Mouse (Mus musculus): ENCODE results near the gene Carns1. TPM values are rescaled to one million over a fixed set of nuclear protein-coding genes. Genes with fewer than 3 reads are reported as not detected.

Gene Carns1
- polyA plus RNA-seq, 1 experiment, result 21.4 TPM

DNA sequence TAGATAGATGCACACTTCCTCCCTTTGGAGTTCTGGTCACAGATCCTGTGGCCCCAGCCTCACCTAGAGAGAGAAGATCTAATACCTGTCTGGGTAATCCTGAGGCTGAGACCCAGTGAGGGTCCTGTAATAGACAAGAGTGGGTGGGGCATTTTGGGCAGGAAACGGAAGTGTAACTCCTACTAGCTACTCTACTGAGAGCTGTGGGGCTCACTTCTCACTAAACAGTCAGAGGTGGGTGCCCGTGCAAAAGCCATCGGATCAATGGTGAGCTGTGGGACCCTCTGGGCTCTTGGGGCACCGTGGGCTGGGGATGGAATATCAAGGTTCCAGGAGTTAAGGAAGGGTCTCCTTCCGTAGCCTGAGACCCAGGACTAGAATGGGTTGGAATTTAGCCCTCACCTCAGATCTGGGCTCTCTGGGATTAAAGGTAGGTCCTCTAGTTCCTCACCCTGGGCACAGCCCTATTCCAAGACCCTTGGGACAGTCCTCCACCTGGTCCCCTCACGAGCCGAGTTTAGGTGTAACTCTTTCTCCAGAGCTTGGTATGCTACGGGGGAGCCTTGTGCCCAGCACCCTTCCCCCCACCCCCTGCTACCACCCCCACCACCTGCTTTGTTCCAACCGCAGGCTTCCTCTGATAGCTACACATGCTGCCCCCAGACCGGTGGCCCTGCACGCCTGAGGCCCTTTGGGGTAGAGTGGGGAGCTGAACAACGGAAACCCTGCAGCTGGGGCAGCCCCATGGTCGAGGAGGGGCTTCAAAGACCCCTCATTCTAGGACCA, 20.6 kb downstream of the Carns1 start:
- Histone ChIP-seq H3K4me3 (ENCODE audit: insufficient read depth, low read length) (no peak overlapping the region), H3K27ac (ENCODE audit: insufficient read depth, low read length) (no peak overlapping the region), H3K4me1 (ENCODE audit: control insufficient read depth, insufficient read depth, low read length) (no peaks in the 10 kb centered on the region)
- TF ChIP-seq POLR2A (IDR thresholded peaks at IDR 0.05; ENCODE audit: extremely low read depth, insufficient read depth, low read length) (no peak), CTCF (IDR thresholded peaks at IDR 0.05; ENCODE audit: extremely low read depth, insufficient read depth, low read length) (no peak)

- no peak within 1 kb of the TSS for H3K27ac ChIP-seq (ENCODE audit: insufficient read depth, low read length)
- H3K4me1 ChIP-seq (ENCODE audit: control insufficient read depth, insufficient read depth, low read length), result no peaks in the 10 kb centered on the region
- no peak within 1 kb of the TSS for H3K4me3 ChIP-seq (ENCODE audit: insufficient read depth, low read length)
- no peak for TF ChIP-seq CTCF (IDR thresholded peaks at IDR 0.05; ENCODE audit: extremely low read depth, insufficient read depth, low read length)
- TF ChIP-seq POLR2A (IDR thresholded peaks at IDR 0.05; ENCODE audit: extremely low read depth, insufficient read depth, low read length), result no peak
Measured at GRCm38 (mm10) chr19:4153232-4153654, 22.0 kb downstream of the Carns1 start, which contains the start of gene Ptprcap. Ptprcap (plus strand) TSS chr19:4153604.

GRCm38 (mm10) chr19:4152445-4153231, 22.6 kb downstream of the Carns1 start:
- TF ChIP-seq CTCF (IDR thresholded peaks at IDR 0.05; ENCODE audit: extremely low read depth, insufficient read depth, low read length) (no peak), POLR2A (IDR thresholded peaks at IDR 0.05; ENCODE audit: extremely low read depth, insufficient read depth, low read length) (peak; percentile 31; the same call in 1 of the 2 replicates)
- H3K4me1 ChIP-seq (ENCODE audit: control insufficient read depth, insufficient read depth, low read length), result peaks cover 3% of the 10 kb centered on the region
- H3K4me3 ChIP-seq (ENCODE audit: insufficient read depth, low read length), result no peak overlapping the region
- H3K27ac ChIP-seq (ENCODE audit: insufficient read depth, low read length), result no peak overlapping the region

DNA sequence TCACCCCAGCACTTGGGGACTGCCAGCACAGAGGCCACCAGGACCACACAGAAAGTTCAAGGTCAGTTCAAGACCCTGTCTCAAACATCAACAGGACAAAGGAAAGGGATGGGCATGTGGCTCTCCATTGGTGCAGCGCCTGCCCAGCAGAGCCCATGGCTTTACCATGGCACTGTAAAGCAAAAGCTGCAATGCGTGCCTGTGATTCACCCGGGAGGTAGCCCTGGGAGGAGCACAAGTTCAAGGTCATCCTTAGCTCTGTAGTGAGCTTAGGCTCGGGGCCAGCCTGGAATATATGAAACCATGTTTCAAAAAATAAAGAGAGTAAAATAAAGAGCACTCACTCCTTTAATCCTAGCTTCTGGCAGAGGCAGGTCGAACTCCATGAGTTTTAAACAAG, 23.4 kb downstream of the Carns1 start:
- peaks cover 7% of the 10 kb centered on the region for H3K4me1 ChIP-seq (ENCODE audit: control insufficient read depth, insufficient read depth, low read length)
- TF ChIP-seq POLR2A (IDR thresholded peaks at IDR 0.05; ENCODE audit: extremely low read depth, insufficient read depth, low read length) (no peak), CTCF (IDR thresholded peaks at IDR 0.05; ENCODE audit: extremely low read depth, insufficient read depth, low read length) (no peak)
- H3K27ac ChIP-seq (ENCODE audit: insufficient read depth, low read length), result no peak overlapping the region
- H3K4me3 ChIP-seq (ENCODE audit: insufficient read depth, low read length), result no peak overlapping the region

DNA sequence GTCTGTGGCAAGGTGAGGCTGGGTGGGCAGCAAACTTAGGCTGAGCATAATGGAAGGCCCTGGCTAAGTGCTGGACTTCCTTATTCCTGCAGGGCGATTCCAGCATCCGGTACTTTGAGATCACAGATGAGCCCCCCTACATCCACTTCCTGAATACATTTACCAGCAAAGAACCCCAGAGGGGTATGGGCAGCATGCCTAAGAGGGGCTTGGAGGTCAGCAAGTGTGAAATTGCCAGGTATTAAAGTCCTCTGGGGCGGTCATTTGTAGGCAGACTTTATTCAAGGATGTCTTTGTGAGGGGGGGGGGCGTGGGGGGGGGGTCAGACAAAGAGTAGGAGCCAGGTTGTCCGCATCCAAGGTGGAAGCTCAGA, 23.8 kb downstream of the Carns1 start:
- Histone ChIP-seq H3K4me3 (ENCODE audit: insufficient read depth, low read length) (no peak overlapping the region), H3K27ac (ENCODE audit: insufficient read depth, low read length) (no peak overlapping the region), H3K4me1 (ENCODE audit: control insufficient read depth, insufficient read depth, low read length) (peaks cover 7% of the 10 kb centered on the region)
- no peak for TF ChIP-seq CTCF (IDR thresholded peaks at IDR 0.05; ENCODE audit: extremely low read depth, insufficient read depth, low read length)
- TF ChIP-seq POLR2A (IDR thresholded peaks at IDR 0.05; ENCODE audit: extremely low read depth, insufficient read depth, low read length), result no peak

GRCm38 (mm10) chr19:4150567-4151487, 24.5 kb downstream of the Carns1 start:
- H3K27ac ChIP-seq (ENCODE audit: insufficient read depth, low read length), result no peak overlapping the region
- no peak overlapping the region for H3K4me3 ChIP-seq (ENCODE audit: insufficient read depth, low read length)
- peaks cover 7% of the 10 kb centered on the region for H3K4me1 ChIP-seq (ENCODE audit: control insufficient read depth, insufficient read depth, low read length)
- TF ChIP-seq POLR2A (IDR thresholded peaks at IDR 0.05; ENCODE audit: extremely low read depth, insufficient read depth, low read length) (no peak), CTCF (IDR thresholded peaks at IDR 0.05; ENCODE audit: extremely low read depth, insufficient read depth, low read length) (no peak)

DNA sequence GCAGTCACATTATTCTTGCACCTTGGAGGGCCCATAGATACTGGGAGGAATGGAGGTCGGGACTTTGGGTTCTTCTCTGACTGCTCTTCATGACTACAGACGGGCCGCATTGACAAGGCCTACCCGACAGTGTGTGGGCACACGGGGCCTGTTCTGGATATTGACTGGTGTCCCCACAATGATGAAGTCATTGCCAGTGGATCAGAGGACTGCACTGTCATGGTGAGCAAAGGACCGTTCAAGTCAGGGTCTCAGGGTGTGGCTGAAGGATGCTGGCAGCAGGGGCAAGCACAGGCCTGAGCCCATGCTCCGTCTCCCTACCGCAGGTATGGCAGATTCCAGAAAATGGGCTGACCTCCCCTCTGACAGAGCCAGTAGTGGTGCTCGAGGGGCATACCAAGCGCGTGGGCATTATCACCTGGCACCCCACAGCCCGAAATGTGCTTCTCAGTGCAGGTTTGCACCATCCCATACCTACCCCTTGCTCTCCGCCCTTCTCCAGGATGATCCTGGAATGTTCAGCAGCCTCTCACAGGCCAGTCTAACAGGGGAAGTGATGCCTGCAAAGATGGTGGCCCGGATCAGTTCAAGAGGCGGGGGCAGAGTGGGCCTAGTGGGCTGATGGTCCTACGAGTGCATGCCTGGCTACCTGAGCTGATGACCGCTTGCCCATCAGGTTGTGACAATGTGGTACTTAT, 25.4 kb downstream of the Carns1 start:
- Histone ChIP-seq H3K4me1 (ENCODE audit: control insufficient read depth, insufficient read depth, low read length) (peaks cover 7% of the 10 kb centered on the region), H3K4me3 (ENCODE audit: insufficient read depth, low read length) (no peak overlapping the region; the same call in 1 of the 2 replicates), H3K27ac (ENCODE audit: insufficient read depth, low read length) (no peak overlapping the region)
- TF ChIP-seq CTCF (IDR thresholded peaks at IDR 0.05; ENCODE audit: extremely low read depth, insufficient read depth, low read length) (no peak), POLR2A (IDR thresholded peaks at IDR 0.05; ENCODE audit: extremely low read depth, insufficient read depth, low read length) (no peak)

DNA sequence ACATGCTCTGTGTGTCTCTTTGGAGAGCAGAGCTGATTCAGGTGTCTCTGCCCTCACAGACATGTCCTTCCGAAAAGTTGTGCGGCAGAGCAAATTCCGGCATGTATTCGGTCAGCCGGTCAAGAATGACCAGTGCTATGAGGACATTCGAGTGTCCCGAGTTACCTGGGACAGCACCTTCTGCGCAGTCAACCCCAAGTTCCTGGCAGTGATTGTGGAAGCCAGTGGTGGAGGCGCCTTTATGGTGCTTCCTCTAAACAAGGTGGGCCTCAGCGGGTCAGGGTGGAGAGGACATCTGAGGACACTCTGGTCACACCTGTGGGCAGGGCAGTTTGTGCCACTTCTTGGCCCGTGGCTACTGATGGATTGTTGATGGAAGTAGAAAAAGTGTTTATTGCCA, 26.0 kb downstream of the Carns1 start:
- Histone ChIP-seq H3K27ac (ENCODE audit: insufficient read depth, low read length) (no peak overlapping the region), H3K4me1 (ENCODE audit: control insufficient read depth, insufficient read depth, low read length) (peaks cover 7% of the 10 kb centered on the region), H3K4me3 (ENCODE audit: insufficient read depth, low read length) (peak overlapping the region; percentile 83)
- no peak for TF ChIP-seq POLR2A (IDR thresholded peaks at IDR 0.05; ENCODE audit: extremely low read depth, insufficient read depth, low read length)
- no peak for TF ChIP-seq CTCF (IDR thresholded peaks at IDR 0.05; ENCODE audit: extremely low read depth, insufficient read depth, low read length)
